Mouse (Mus musculus) lung, embryonic 14.5 days (tissue): ENCODE data around the gene Cdsn. TPM values are rescaled to one million over a fixed set of nuclear protein-coding genes. Genes with fewer than 3 reads are reported as not detected.

ENCODE experiments used
- ATAC-seq: fragments of 200-750 bp; cut with Nextera tagmentation; 2 replicates; pipeline ENCODE4 v1.8.0; 2017; ENCODE audit warnings: mild to moderate bottlenecking, moderate TSS enrichment, moderate library complexity; ENCODE audit not compliant: insufficient read depth
- DNase-seq: peaks from one replicate; pipeline ENCODE4 v3.0.0-alpha.2; 2015
- H3K27ac ChIP-seq: fragments of 300-500 bp; sonication (generic); 2 replicates; pipeline ENCODE4 v1.5.1; 2014; ENCODE audit warnings: low read depth, mild to moderate bottlenecking, moderate library complexity
- H3K27me3 ChIP-seq: fragments of 300-500 bp; sonication (generic); 2 replicates; pipeline ENCODE4 v1.6.1; 2014; ENCODE audit warnings: low read length, control low read depth; ENCODE audit not compliant: insufficient read depth
- H3K36me3 ChIP-seq: fragments of 300-500 bp; sonication (generic); 2 replicates; pipeline ENCODE4 v1.6.1; 2014; ENCODE audit warnings: control low read depth; ENCODE audit not compliant: insufficient read depth
- H3K4me1 ChIP-seq: fragments of 300-500 bp; sonication (generic); 2 replicates; pipeline ENCODE4 v1.6.1; 2014; ENCODE audit warnings: antibody characterized with exemption, control low read depth; ENCODE audit not compliant: insufficient read depth
- H3K4me2 ChIP-seq: fragments of 300-500 bp; sonication (generic); 2 replicates; pipeline ENCODE4 v1.6.1; 2014; ENCODE audit warnings: mild to moderate bottlenecking
- H3K4me3 ChIP-seq: fragments of 300-500 bp; sonication (generic); 2 replicates; pipeline ENCODE4 v1.5.1; 2014; ENCODE audit warnings: low read depth, low read length
- H3K9ac ChIP-seq: fragments of 300-500 bp; sonication (generic); 2 replicates; pipeline ENCODE4 v1.6.1; 2014
- H3K9me3 ChIP-seq: fragments of 300-500 bp; sonication (generic); 2 replicates; pipeline ENCODE4 v1.6.1; 2016; ENCODE audit warnings: low read depth, low read length, control low read depth
- CTCF ChIP-seq: IDR thresholded peaks from 2 replicates; pipeline ENCODE4 v1.5.1; 2016; ENCODE audit warnings: antibody characterized with exemption, low read depth
- WGBS: fragments of 180-500 bp; shearing (Covaris S2); extraction: QIAGEN DNeasy Blood & Tissue Kit; methylation state at CpG from one replicate; pipeline ENCODE4 v1.1.7; 2014; 5-methylcytosine and 5-hydroxymethylcytosine counted together
- polyA plus RNA-seq: library from polyadenylated mRNA; unstranded; fragments of >200 nt; fragmentation: Nextera tagmentation; extraction: Ambion mirVana; gene quantifications from 2 replicates; pipeline ENCODE4 v1.2.1, GENCODE M21; 2014

Gene Cdsn
- polyA plus RNA-seq, 1 experiment from 2014 or later = 0.07 TPM

DNA sequence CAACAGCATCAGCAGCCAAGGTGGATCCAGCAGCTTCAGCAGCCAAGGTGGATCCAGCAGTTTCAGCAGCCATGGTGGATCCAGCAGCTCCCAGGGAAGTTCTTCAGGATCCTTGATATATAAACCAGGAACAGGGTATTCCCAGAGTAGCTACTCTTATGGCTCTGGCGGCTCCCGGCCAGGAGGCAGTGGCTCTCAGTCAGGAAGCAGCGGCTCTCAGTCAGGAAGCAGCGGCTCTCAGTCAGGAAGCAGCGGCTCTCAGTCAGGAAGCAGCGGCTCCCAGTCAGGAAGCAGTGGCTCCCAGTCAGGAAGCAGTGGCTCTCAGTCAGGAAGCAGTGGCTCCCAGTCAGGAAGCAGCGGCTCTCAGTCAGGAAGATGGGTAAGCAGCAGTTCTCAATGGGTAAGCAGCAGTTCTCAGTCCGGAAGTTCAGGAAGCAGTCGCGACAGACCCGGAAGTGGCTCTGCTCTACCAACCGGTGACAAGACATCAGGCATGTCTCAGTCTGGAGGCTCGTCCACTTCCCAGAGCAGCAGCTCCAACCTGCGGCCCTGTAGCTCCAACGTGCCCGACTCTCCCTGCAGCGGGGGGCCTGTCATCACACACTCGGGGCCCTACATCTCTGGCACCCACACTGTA, 3.0 kb downstream of the Cdsn start:
- TF ChIP-seq CTCF = no peak
- Histone ChIP-seq H3K4me2 (no peak overlapping the region), H3K27ac (no peak overlapping the region), H3K4me1 (no peaks in the 10 kb centered on the region), H3K27me3 (no peaks in the 10 kb centered on the region), H3K9me3 (no peaks in the 10 kb centered on the region), H3K9ac (no peak overlapping the region), H3K4me3 (no peak overlapping the region), H3K36me3 (no peaks in the 10 kb centered on the region)
- DNase-seq = no peak
- 81% methylated on average over 18 of the region's 18 CpGs for WGBS
- ATAC-seq = no peak

DNA sequence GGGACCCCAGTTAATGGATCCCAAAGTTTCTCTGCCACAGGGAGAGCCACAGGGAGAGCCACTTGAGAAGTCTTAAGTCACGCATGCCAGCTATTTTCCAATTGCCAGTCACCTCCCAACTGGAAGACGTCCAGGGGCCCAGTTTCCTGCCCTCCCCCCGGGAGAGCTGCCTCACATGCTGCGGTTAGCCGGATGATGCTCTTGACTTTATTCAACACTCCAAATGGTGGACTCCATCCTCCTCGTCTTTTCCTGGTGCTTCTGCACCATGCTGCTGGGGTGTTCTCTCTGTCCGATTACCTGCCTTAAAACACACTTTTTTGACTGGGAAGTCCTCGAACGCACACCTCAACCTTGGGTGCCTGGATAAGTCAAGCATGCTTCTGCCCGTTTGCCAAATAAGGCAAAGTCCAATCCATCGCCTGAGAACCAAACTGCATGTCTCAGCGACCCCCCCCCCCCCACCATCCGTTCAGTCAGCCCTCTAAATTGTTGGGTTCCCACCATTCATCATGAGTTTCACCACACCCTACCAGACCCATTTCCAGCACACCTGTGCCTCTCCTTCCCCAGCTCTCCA, 4.3 kb downstream of the Cdsn start:
- Histone ChIP-seq H3K4me3 (no peak overlapping the region), H3K27me3 (no peaks in the 10 kb centered on the region)
- WGBS = 86% methylated on average over 13 of the region's 13 CpGs

DNA sequence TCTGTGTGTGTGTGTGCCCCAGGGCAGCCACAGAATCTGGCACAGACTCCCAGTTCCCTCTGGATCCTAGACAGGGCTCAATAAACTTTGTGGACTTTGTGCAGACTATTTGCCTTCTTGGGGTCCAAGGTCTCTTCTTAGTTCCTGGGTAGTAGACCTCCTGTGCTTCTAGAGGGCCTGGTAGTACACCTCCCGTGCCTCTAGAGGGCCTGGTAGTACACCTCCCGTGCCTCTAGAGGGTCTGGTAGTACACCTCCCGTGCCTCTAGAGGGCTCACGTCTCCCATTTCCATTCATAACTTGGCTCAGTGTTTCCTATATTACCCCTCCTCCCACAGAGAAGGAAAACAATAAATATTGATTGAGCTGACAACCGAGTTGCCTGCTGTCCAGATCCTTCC, 4.9 kb downstream of the Cdsn start:
- Histone ChIP-seq H3K27me3 (no peaks in the 10 kb centered on the region), H3K9ac (no peak overlapping the region), H3K4me2 (no peak overlapping the region), H3K4me1 (no peaks in the 10 kb centered on the region), H3K4me3 (no peak overlapping the region), H3K36me3 (no peaks in the 10 kb centered on the region), H3K27ac (no peak overlapping the region), H3K9me3 (no peaks in the 10 kb centered on the region)
- DNase-seq = peak; percentile 72
- WGBS = 19% methylated on average over 5 of the region's 5 CpGs
- peak; percentile 80 for TF ChIP-seq CTCF
- no peak for ATAC-seq

More for the DNA sequence above, 4.3 kb downstream of the Cdsn start:
- no peaks in the 10 kb centered on the region for H3K4me1 ChIP-seq
- no peaks in the 10 kb centered on the region for H3K9me3 ChIP-seq
- DNase-seq (no peak), ATAC-seq (no peak)
- H3K36me3 ChIP-seq = no peaks in the 10 kb centered on the region
- TF ChIP-seq CTCF = no peak
- H3K4me2 ChIP-seq = no peak overlapping the region
- H3K9ac ChIP-seq = no peak overlapping the region
- H3K27ac ChIP-seq = no peak overlapping the region

DNA sequence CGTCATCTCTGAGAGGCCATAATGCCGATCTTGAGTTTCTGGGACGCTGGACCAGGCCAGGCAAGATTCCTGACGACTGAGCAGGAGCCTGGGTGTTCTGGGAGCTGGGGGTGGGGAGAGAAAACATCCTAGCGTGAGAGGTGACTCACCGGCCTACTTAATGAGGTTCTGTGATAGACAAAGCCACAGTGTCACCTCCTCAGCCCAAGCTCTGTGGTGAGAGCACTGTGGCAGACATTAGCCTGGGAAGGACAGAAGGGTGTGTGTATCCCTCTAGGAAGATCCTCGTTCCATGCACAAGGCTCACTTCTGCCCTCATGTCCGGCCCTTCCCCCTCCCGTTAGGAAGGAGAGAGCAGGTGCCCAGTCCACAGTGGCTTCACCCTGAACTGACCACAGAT, 5.4 kb downstream of the Cdsn start:
- H3K36me3 ChIP-seq = no peaks in the 10 kb centered on the region
- H3K27ac ChIP-seq = no peak overlapping the region
- no peak overlapping the region for H3K4me3 ChIP-seq
- TF ChIP-seq CTCF = no peak
- no peak for ATAC-seq
- WGBS = 59% methylated on average over 9 of the region's 9 CpGs
- no peak overlapping the region for H3K4me2 ChIP-seq
- DNase-seq = no peak
- no peaks in the 10 kb centered on the region for H3K9me3 ChIP-seq
- no peaks in the 10 kb centered on the region for H3K27me3 ChIP-seq
- no peak overlapping the region for H3K9ac ChIP-seq
- H3K4me1 ChIP-seq = no peaks in the 10 kb centered on the region

DNA sequence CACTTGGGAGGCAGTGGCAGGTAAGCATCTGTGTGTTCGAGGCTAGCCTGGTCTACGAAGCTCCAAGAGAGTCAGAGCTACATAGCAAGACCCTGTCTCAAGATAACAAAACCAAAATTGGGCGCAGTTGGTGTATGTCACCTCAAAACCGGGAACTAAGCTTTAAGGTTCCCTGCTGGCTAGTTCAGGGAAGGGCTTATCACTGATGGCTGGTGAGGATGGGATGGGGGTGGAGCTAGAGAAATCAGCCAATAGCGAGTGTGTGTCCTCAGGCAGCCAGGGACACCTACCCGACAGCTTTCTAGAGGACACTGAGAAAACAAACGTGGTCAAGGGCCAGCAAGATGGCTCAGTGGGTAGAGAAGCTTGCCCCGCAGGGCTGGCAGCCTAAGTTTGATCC, 6.3 kb downstream of the Cdsn start:
- no peak for TF ChIP-seq CTCF
- Histone ChIP-seq H3K27ac (no peak overlapping the region), H3K4me2 (no peak overlapping the region), H3K9ac (no peak overlapping the region), H3K27me3 (no peaks in the 10 kb centered on the region), H3K36me3 (no peaks in the 10 kb centered on the region), H3K4me3 (no peak overlapping the region), H3K4me1 (no peaks in the 10 kb centered on the region), H3K9me3 (no peaks in the 10 kb centered on the region)
- no peak for ATAC-seq
- DNase-seq = no peak
- WGBS = 49% methylated on average over 8 of the region's 8 CpGs

DNA sequence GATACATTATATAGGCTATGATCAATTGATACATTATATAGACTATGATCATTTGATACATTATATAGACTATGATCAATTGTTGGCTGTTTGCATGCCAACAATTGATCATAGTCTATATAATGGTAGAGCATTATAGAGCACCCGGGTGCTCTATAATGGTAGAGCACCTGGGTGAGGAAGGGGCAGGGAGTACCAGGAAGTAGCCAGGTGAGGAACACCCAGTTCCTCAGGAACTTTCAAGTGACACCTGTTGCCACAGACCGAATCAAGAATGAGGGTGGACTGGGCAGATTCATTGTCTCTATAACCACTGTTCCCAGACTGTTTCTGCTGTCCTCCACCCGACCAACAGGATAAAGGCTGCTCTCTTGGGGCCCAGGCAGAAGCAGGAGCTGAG, 15.2 kb downstream of the Cdsn start, which contains the start of gene 2300002M23Rik:
Gene 2300002M23Rik, plus strand, starts transcription at position 301 of the 400 bp plus-strand sequence.
- WGBS = 49% methylated on average over 3 of the region's 3 CpGs
- Histone ChIP-seq H3K4me2 (no peak within 1 kb of the TSS), H3K4me1 (no peaks in the 10 kb centered on the region), H3K27me3 (peaks cover 24% of the 10 kb centered on the region), H3K9me3 (no peaks in the 10 kb centered on the region), H3K9ac (no peak within 1 kb of the TSS), H3K4me3 (no peak within 1 kb of the TSS), H3K36me3 (no peaks in the 10 kb centered on the region), H3K27ac (no peak within 1 kb of the TSS)
- ATAC-seq = no peak
- no peak for TF ChIP-seq CTCF
- no peak for DNase-seq

DNA sequence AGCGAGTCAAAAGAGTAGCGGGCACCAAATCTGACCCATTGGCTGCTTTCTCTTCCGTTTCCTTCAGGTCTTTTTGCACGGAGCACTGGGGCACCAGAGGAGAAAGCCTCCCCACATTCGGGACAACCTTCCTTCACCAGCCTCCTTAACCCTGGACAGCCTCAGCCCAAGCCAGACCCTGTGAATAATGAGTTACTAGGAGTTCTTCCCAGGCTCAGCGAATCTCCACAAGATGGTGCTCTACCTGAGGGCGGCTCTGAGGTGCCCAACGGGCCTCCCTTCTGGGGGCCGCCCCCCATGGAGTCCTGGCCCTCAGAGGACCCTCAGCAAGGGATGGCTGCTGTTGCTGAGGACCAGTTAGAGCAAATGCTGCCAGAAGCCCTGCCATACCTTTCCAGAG, 15.8 kb downstream of the Cdsn start:
- ATAC-seq = no peak
- no peak for TF ChIP-seq CTCF

More for the DNA sequence above, 15.8 kb downstream of the Cdsn start:
- Histone ChIP-seq H3K4me2 (no peak overlapping the region), H3K4me3 (no peak overlapping the region), H3K36me3 (no peaks in the 10 kb centered on the region), H3K4me1 (no peaks in the 10 kb centered on the region), H3K9ac (no peak overlapping the region), H3K27ac (no peak overlapping the region), H3K27me3 (peaks cover 24% of the 10 kb centered on the region), H3K9me3 (no peaks in the 10 kb centered on the region)
- WGBS = 19% methylated on average over 9 of the region's 9 CpGs
- DNase-seq = no peak
